Mouse (Mus musculus): Measurements from ENCODE around the gene Gpnmb. TPM values are rescaled to one million over a fixed set of nuclear protein-coding genes. Genes with fewer than 3 reads are reported as not detected.

Gene Gpnmb
- polyA plus RNA-seq, 1 experiment, result 2.6 TPM

DNA sequence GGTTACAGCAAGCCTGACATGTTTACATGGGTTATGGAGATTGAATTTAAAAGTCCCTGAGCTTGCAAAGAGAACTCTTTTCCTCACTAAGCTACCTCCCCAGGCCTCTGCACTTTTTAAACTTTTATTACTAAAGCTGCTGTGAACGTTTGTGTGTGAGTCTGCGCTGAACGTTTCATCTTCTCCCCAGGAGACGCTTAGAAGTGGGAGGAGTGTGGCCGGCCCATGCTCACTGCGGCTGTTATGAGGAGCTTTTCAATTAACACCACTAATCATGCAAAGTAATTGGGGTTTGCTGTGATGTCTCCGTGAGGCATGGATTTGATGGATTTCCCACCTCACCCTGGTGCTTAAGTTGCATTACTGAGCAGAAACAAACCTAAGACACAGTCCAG, 27.2 kb upstream of the Gpnmb start:
- TF ChIP-seq POLR2A (IDR thresholded peaks at IDR 0.05; ENCODE audit: borderline replicate concordance, control insufficient read depth, low read depth, low read length) (no peak), CTCF (IDR thresholded peaks at IDR 0.05; ENCODE audit: control insufficient read depth, insufficient read depth, low read length) (no peak)
- Histone ChIP-seq H3K4me1 (ENCODE audit: control insufficient read depth, insufficient read depth, low read length) (no peaks in the 10 kb centered on the region), H3K27ac (ENCODE audit: control insufficient read depth, insufficient read depth, low read depth, low read length, poor library complexity) (no peak overlapping the region), H3K4me3 (replicated peaks; ENCODE audit: control insufficient read depth, low read depth, low read length) (no peak overlapping the region)
- WGBS, result 69% methylated on average over 7 of the region's 7 CpGs

- no peaks in the 10 kb centered on the region for H3K4me1 ChIP-seq (ENCODE audit: control insufficient read depth, insufficient read depth, low read length)
- no peak overlapping the region for H3K27ac ChIP-seq (ENCODE audit: control insufficient read depth, insufficient read depth, low read depth, low read length, poor library complexity)
- no peak overlapping the region for H3K4me3 ChIP-seq (replicated peaks; ENCODE audit: control insufficient read depth, low read depth, low read length)
- 75% methylated on average over 1 of the region's 1 CpGs for WGBS
- no peak for TF ChIP-seq CTCF (IDR thresholded peaks at IDR 0.05; ENCODE audit: control insufficient read depth, insufficient read depth, low read length)
- no peak for TF ChIP-seq POLR2A (IDR thresholded peaks at IDR 0.05; ENCODE audit: borderline replicate concordance, control insufficient read depth, low read depth, low read length)
Measured at GRCm38 (mm10) chr6:49009665-49010064, 26.7 kb upstream of the Gpnmb start.

- no peak overlapping the region for H3K4me3 ChIP-seq (replicated peaks; ENCODE audit: control insufficient read depth, low read depth, low read length)
Measured at GRCm38 (mm10) chr6:49011191-49011590, 25.2 kb upstream of the Gpnmb start.

GRCm38 (mm10) chr6:49013023-49013422, 23.3 kb upstream of the Gpnmb start:
- 41% methylated on average over 4 of the region's 4 CpGs for whole genome bisulfite sequencing
- Histone ChIP-seq H3K4me1 (ENCODE audit: control insufficient read depth, insufficient read depth, low read length) (no peaks in the 10 kb centered on the region), H3K4me3 (replicated peaks; ENCODE audit: control insufficient read depth, low read depth, low read length) (no peak overlapping the region), H3K27ac (ENCODE audit: control insufficient read depth, insufficient read depth, low read depth, low read length, poor library complexity) (no peak overlapping the region)
- TF ChIP-seq POLR2A (IDR thresholded peaks at IDR 0.05; ENCODE audit: borderline replicate concordance, control insufficient read depth, low read depth, low read length) (no peak), CTCF (IDR thresholded peaks at IDR 0.05; ENCODE audit: control insufficient read depth, insufficient read depth, low read length) (no peak)

More at GRCm38 (mm10) chr6:49011191-49011590, 25.2 kb upstream of the Gpnmb start:
- TF ChIP-seq CTCF (IDR thresholded peaks at IDR 0.05; ENCODE audit: control insufficient read depth, insufficient read depth, low read length), result no peak
- no peak for TF ChIP-seq POLR2A (IDR thresholded peaks at IDR 0.05; ENCODE audit: borderline replicate concordance, control insufficient read depth, low read depth, low read length)
- no peaks in the 10 kb centered on the region for H3K4me1 ChIP-seq (ENCODE audit: control insufficient read depth, insufficient read depth, low read length)
- H3K27ac ChIP-seq (ENCODE audit: control insufficient read depth, insufficient read depth, low read depth, low read length, poor library complexity), result no peak overlapping the region
- 38% methylated on average over 5 of the region's 5 CpGs for WGBS

DNA sequence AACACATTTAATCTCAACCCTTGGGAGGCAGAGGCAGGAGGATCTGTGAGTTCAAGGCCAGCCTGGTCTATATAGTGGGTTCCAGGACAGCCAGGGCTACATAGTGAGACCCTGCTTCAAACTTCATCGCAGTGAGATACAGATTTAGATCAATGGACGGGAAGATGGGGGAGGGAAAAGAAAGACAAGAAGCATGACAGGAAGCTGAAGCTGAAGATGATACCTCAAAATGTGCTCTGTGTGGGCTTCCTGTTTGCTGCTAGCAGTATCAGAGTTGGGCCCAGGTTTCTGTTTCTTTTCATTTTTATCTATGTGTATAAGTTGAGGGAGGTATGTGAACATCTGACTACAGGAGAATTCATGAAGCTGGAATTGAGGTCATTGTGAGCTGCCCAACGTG, 22.9 kb upstream of the Gpnmb start:
- WGBS, result 58% methylated on average over 3 of the region's 3 CpGs
- Histone ChIP-seq H3K4me3 (replicated peaks; ENCODE audit: control insufficient read depth, low read depth, low read length) (no peak overlapping the region), H3K4me1 (ENCODE audit: control insufficient read depth, insufficient read depth, low read length) (no peaks in the 10 kb centered on the region), H3K27ac (ENCODE audit: control insufficient read depth, insufficient read depth, low read depth, low read length, poor library complexity) (no peak overlapping the region)
- no peak for TF ChIP-seq CTCF (IDR thresholded peaks at IDR 0.05; ENCODE audit: control insufficient read depth, insufficient read depth, low read length)
- TF ChIP-seq POLR2A (IDR thresholded peaks at IDR 0.05; ENCODE audit: borderline replicate concordance, control insufficient read depth, low read depth, low read length), result no peak

DNA sequence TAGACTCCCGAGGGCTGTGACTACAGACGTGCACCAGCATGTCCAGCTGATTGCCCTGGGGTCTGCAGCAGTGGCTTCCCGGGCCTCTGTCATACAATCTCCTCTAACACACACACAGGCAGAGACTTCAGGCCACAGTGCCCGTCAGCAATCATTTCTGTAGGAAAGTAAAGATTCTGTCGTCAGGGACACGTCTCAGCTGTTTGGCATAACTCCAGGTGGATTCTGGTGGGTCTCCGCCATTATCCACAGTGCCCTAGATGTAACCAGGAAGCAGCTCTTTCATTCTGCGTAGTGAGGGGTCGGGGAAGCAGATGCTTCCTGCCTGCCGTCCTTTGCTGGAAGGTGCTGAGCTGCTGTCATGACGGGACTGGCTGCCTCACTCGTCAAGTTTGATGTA, 19.2 kb upstream of the Gpnmb start:
- no peak for TF ChIP-seq POLR2A (IDR thresholded peaks at IDR 0.05; ENCODE audit: borderline replicate concordance, control insufficient read depth, low read depth, low read length)
- TF ChIP-seq CTCF (IDR thresholded peaks at IDR 0.05; ENCODE audit: control insufficient read depth, insufficient read depth, low read length), result no peak
- 4% methylated on average over 12 of the region's 12 CpGs for WGBS
- peaks cover 2% of the 10 kb centered on the region for H3K4me1 ChIP-seq (ENCODE audit: control insufficient read depth, insufficient read depth, low read length)
- no peak overlapping the region for H3K4me3 ChIP-seq (replicated peaks; ENCODE audit: control insufficient read depth, low read depth, low read length)
- no peak overlapping the region for H3K27ac ChIP-seq (ENCODE audit: control insufficient read depth, insufficient read depth, low read depth, low read length, poor library complexity)

- TF ChIP-seq CTCF (IDR thresholded peaks at IDR 0.05; ENCODE audit: control insufficient read depth, insufficient read depth, low read length) (no peak), POLR2A (IDR thresholded peaks at IDR 0.05; ENCODE audit: borderline replicate concordance, control insufficient read depth, low read depth, low read length) (no peak)
- H3K4me1 ChIP-seq (ENCODE audit: control insufficient read depth, insufficient read depth, low read length), result peaks cover 2% of the 10 kb centered on the region
- WGBS, result 84% methylated on average over 1 of the region's 1 CpGs
- H3K27ac ChIP-seq (ENCODE audit: control insufficient read depth, insufficient read depth, low read depth, low read length, poor library complexity), result no peak overlapping the region
- no peak overlapping the region for H3K4me3 ChIP-seq (replicated peaks; ENCODE audit: control insufficient read depth, low read depth, low read length)
Measured at GRCm38 (mm10) chr6:49019341-49019740, 17.0 kb upstream of the Gpnmb start.

DNA sequence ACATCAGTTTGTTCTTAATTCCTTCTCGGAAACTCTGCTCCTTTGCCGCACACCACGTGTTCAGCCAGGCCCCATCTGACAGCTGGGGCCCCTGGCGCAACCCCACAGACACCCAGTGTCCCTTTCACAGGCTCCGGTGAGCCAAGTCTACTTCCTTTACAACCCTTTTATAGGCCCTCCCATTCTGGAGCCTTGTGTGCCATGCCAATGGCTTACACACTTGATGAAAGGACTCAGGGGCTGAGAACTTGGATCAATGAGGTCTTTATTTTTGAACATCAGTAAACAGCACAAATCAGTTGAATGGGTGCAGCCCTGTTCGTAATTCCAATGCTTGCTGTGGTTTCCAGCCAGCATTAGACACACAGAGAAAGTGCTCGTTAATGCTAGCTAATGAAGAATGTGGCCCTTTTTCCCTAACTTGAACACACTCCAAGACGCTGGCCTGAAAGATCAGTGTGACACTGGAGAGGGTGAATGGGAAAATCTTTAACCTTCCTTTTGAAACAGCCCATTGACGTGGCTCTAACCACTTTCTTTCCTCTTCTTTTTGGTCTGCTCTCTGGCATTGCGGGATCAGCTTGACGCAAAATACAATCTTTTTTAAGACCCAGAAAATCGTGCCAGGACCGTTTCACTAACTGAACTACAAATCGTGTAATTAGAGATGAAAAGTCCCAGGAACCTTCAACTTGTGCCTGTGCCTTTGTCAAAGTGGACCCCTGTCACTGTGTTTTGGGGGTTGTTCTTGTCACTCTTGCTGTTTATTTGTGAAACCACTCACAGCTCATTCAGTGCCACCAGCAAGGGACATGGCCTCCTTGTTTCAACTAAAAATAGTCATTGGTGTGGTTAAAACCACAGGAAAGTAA, 15.0 kb upstream of the Gpnmb start:
- H3K27ac ChIP-seq (ENCODE audit: control insufficient read depth, insufficient read depth, low read depth, low read length, poor library complexity), result no peak overlapping the region
- H3K4me1 ChIP-seq (ENCODE audit: control insufficient read depth, insufficient read depth, low read length), result peaks cover 7% of the 10 kb centered on the region
- TF ChIP-seq POLR2A (IDR thresholded peaks at IDR 0.05; ENCODE audit: borderline replicate concordance, control insufficient read depth, low read depth, low read length), result no peak
- no peak for TF ChIP-seq CTCF (IDR thresholded peaks at IDR 0.05; ENCODE audit: control insufficient read depth, insufficient read depth, low read length)
- WGBS, result 14% methylated on average over 14 of the region's 14 CpGs
- H3K4me3 ChIP-seq (replicated peaks; ENCODE audit: control insufficient read depth, low read depth, low read length), result no peak overlapping the region
